Mouse (Mus musculus) thymus, postnatal 14 days (tissue): ENCODE data around the gene Six2.

Experiments used
- DNase-seq: peaks from one replicate; pipeline ENCODE4 v3.0.0; 2021

The Six2 gene

GRCm38 (mm10) chr17:85645718-85646665 lies 42.1 kb downstream of the Six2 start:
- peak; percentile 35 for DNase-seq

- DNase-seq: no peak
Measured at GRCm38 (mm10) chr17:85645312-85645711, 42.8 kb downstream of the Six2 start.

- no peak for DNase-seq
Measured at GRCm38 (mm10) chr17:85637876-85638275, 50.2 kb downstream of the Six2 start.
